Mouse (Mus musculus): ENCODE data around the gene Gtf2f1. TPM values are rescaled to one million over a fixed set of nuclear protein-coding genes. Genes with fewer than 3 reads are reported as not detected.

Gene Gtf2f1
- total RNA-seq, 2 experiments from 2014 or later: 45.0 to 47.4 TPM

GRCm38 (mm10) chr17:56976531-56977390, 34.3 kb downstream of the Gtf2f1 start:
- DNase-seq (ENCODE audit: low spot score in 2 of 2): no peak

- no peak for DNase-seq (ENCODE audit: low spot score in 2 of 2)
Measured at GRCm38 (mm10) chr17:56975391-56975790, 35.7 kb downstream of the Gtf2f1 start.

- no peak for DNase-seq (ENCODE audit: low spot score in 2 of 2)
Measured at GRCm38 (mm10) chr17:56974708-56975240, 36.3 kb downstream of the Gtf2f1 start.

- no peak for DNase-seq (ENCODE audit: low spot score in 2 of 2)
Measured at GRCm38 (mm10) chr17:56973956-56974707, 37.0 kb downstream of the Gtf2f1 start.

- no peak for DNase-seq (ENCODE audit: low spot score in 2 of 2)
Measured at GRCm38 (mm10) chr17:56970081-56970480, 41.0 kb downstream of the Gtf2f1 start.

- no peak for DNase-seq (ENCODE audit: low spot score in 2 of 2)
Measured at GRCm38 (mm10) chr17:56969321-56969720, 41.8 kb downstream of the Gtf2f1 start.

GRCm38 (mm10) chr17:56963646-56964045, 47.4 kb downstream of the Gtf2f1 start:
- no peak for DNase-seq (ENCODE audit: low spot score in 2 of 2)

GRCm38 (mm10) chr17:56962642-56963405, 48.3 kb downstream of the Gtf2f1 start:
- no peak for DNase-seq (ENCODE audit: low spot score in 2 of 2)

- no peak for DNase-seq (ENCODE audit: low spot score in 2 of 2)
Measured at GRCm38 (mm10) chr17:56961880-56962279, 49.2 kb downstream of the Gtf2f1 start.

GRCm38 (mm10) chr17:56958667-56959066, 52.4 kb downstream of the Gtf2f1 start:
- DNase-seq (ENCODE audit: low spot score in 2 of 2): no peak

GRCm38 (mm10) chr17:56957763-56958429, 53.2 kb downstream of the Gtf2f1 start:
- DNase-seq (ENCODE audit: low spot score in 2 of 2): no peak

GRCm38 (mm10) chr17:56954871-56955270, 56.2 kb downstream of the Gtf2f1 start:
- DNase-seq (ENCODE audit: low spot score in 2 of 2): no peak

Other genes with a start within 250 kb of the Gtf2f1 start
- 10 to 100 TPM; 66.7 to 72.0 TPM for gene Dus3l, start 246.5 kb downstream of the Gtf2f1 start, total RNA-seq (2021)
- gene Prr22, start 241.0 kb downstream of the Gtf2f1 start, total RNA-seq (2021): under 1 TPM; 0.27 to 0.71 TPM
- 1 to 10 TPM; 4.1 to 4.4 TPM for gene Rfx2, start 180.3 kb downstream of the Gtf2f1 start, total RNA-seq (2021)
- not detected for gene Acsbg2, start 136.8 kb downstream of the Gtf2f1 start, total RNA-seq (2021)
- under 1 TPM; 0.11 to 0.39 TPM for gene 1700061G19Rik, start 135.8 kb downstream of the Gtf2f1 start, total RNA-seq (2021)
- 10 to 100 TPM; 68.7 to 72.0 TPM for gene Mllt1, start 75.9 kb downstream of the Gtf2f1 start, total RNA-seq (2021)
- gene Acer1, start 29.2 kb downstream of the Gtf2f1 start, total RNA-seq (2021): not detected
- 10 to 100 TPM; 55.7 to 56.0 TPM for gene Clpp, start 21.0 kb downstream of the Gtf2f1 start, total RNA-seq (2021)
- gene Alkbh7, start 13.9 kb downstream of the Gtf2f1 start, total RNA-seq (2021): 10 to 100 TPM; 27.8 to 34.0 TPM
- not detected for gene Pspn, start 11.3 kb downstream of the Gtf2f1 start, total RNA-seq (2021)
- under 1 TPM in 1 of 2 experiments, not detected in 1; 0.41 TPM for gene Gm17949, start 181 bp upstream of the Gtf2f1 start, total RNA-seq (2021)
- 100 to 1,000 TPM; 105 to 116 TPM for gene Khsrp, start 20.2 kb upstream of the Gtf2f1 start, total RNA-seq (2021)
- not detected for gene Slc25a41, start 30.4 kb upstream of the Gtf2f1 start, total RNA-seq (2021)
- gene Crb3, start 47.8 kb upstream of the Gtf2f1 start, total RNA-seq (2021): 1 to 10 TPM in 1 of 2 experiments, under 1 TPM in 1; 0.45 to 1.1 TPM
- gene Slc25a23, start 48.6 kb upstream of the Gtf2f1 start, total RNA-seq (2021): 100 to 1,000 TPM; 308 to 317 TPM
- 1 to 10 TPM; 1.2 to 1.9 TPM for gene Dennd1c, start 67.2 kb upstream of the Gtf2f1 start, total RNA-seq (2021)
- gene Tubb4a, start 76.5 kb upstream of the Gtf2f1 start, total RNA-seq (2021): 100 to 1,000 TPM; 487 to 549 TPM
- gene Tnfsf9, start 94.0 kb upstream of the Gtf2f1 start, total RNA-seq (2021): 1 to 10 TPM in 1 of 2 experiments, under 1 TPM in 1; 0.75 to 1.0 TPM
- gene Cd70, start 138.5 kb upstream of the Gtf2f1 start, total RNA-seq (2021): under 1 TPM in 1 of 2 experiments, not detected in 1; 0.42 TPM
- not detected for gene Tnfsf14, start 182.9 kb upstream of the Gtf2f1 start, total RNA-seq (2021)
- 1 to 10 TPM; 2.7 to 2.8 TPM for gene C3, start 216.8 kb upstream of the Gtf2f1 start, total RNA-seq (2021)
- gene Gpr108, start 237.2 kb upstream of the Gtf2f1 start, total RNA-seq (2021): 10 to 100 TPM; 15.0 to 16.3 TPM
- gene Trip10, start 238.2 kb upstream of the Gtf2f1 start, total RNA-seq (2021): 1 to 10 TPM; 6.6 to 8.0 TPM

Measured in layer of hippocampus, postnatal 10 days (tissue).